Mouse (Mus musculus) liver, postnatal 0 days (tissue): ENCODE measurements around the gene Tctn1.

Experiments
- CTCF ChIP-seq: sonication (generic); IDR thresholded peaks from 2 replicates; pipeline ENCODE4 v1.5.1; 2016; ENCODE audit warnings: antibody characterized with exemption, low read depth
- EP300 ChIP-seq: IDR thresholded peaks from 2 replicates; pipeline ENCODE4 v1.6.1; 2016; ENCODE audit warnings: antibody characterized with exemption, low read depth, mild to moderate bottlenecking

- no peak for TF ChIP-seq CTCF
- TF ChIP-seq EP300, result no peak
Observed at GRCm38 (mm10) chr5:122280422-122280826, 16.2 kb upstream of the Tctn1 start.
